In the genomic region with DNA sequence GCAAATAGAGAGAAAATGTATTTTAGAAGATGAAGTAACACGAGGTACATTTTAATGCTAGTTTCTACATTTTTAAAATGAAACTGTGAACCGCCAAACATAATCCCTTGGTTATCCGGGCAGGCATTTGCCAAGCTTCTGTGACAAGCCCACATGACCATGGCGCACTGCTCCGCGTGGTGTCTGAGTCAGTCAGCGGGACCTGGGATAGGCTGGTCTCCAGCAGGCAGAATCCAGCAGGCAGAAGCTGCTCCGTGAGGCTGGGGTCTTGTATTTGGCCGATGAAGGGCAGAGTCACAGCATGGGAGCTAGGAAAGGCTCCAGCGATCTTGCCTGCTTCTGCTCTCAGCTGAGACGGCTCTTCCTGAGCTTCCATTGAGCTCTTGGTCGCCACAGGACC, we compare ENCODE assay signal across 19 mouse cellular contexts. TPM values are rescaled to one million over a fixed set of nuclear protein-coding genes. Genes with fewer than 3 reads are reported as not detected.
DNase-seq lines count a peak whose midpoint lies in the region; ATAC-seq and TF ChIP-seq lines count a peak whose summit lies in the region.
"Had no signal": no experiment of that assay in that cellular context is flagged by ENCODE, and none has a peak within 500 bp of the region (broad histone marks: within the 10 kb centered on the region; RNA-seq: fewer than 3 reads in every experiment).

No protein-coding gene starts in this region.

- TF ChIP-seq POLR2A in brain, embryonic 14.5 days (IDR thresholded peaks at IDR 0.05; ENCODE audit: borderline replicate concordance, extremely low read depth, insufficient read depth, insufficient read length, poor library complexity, severe bottlenecking), result no peak

- intact Hi-C loops in left cerebral cortex, postnatal 4 days (cut with DNase I), result no loop called here
- intact Hi-C loops in left cerebral cortex, postnatal 36 days (cut with DNase I), result no loop called here

- ATAC-seq in megakaryocyte, adult 5-6 weeks (ENCODE audit: poor library complexity, severe bottlenecking), result no peak
- ATAC-seq: activated CD4-positive, CD25-positive, alpha-beta regulatory T cell, adult 4 months; forebrain, embryonic 13.5 days; forebrain, embryonic 15.5 days; forebrain, postnatal 0 days; Patski had no signal

- no peak for TF ChIP-seq CTCF in brain, embryonic 14.5 days (IDR thresholded peaks at IDR 0.05; ENCODE audit: borderline replicate concordance, extremely low read depth, insufficient read depth, insufficient read length)

- DNase-seq in left cerebral cortex, postnatal 4 days, result peak; percentile 24
- no peak for DNase-seq in left cerebral cortex, postnatal 36 days (ENCODE audit: low spot score in 2 of 2)
- peak; percentile 27 for DNase-seq in R1 (ENCODE audit: low read depth, low spot score)
- DNase-seq in brain, embryonic 14.5 days (ENCODE audit: low read depth), result peak; percentile 24
- DNase-seq in kidney, postnatal 10 days, result no peak
- DNase-seq: adrenal gland, adult 2 months; adrenal gland, postnatal 10 days; adrenal gland, postnatal 25 days; cerebellum, adult 11-12 months; cerebellum, adult 8-10 months; cerebellum, adult 9-11 months; cerebellum, postnatal 25 days; forebrain, postnatal 0 days had no signal

RNA-seq across cellular contexts. Expression of a gene that starts 41.0 kb away (rescaled TPM):
- 1 to 10 TPM; 1.3 to 1.5 TPM for total RNA-seq in left cerebral cortex, postnatal 4 days (2021)
- total RNA-seq in left cerebral cortex, postnatal 36 days (2021), result under 1 TPM; 0.69 to 0.91 TPM
- 0.75 and 1.1 TPM in 2 replicates for polyA plus RNA-seq in brain, embryonic 14.5 days (2012; rRNA removed)
- total RNA-seq in megakaryocyte, adult 5-6 weeks (2015), result not detected in 2 replicates
- not detected in 2 replicates for total RNA-seq in megakaryocyte, adult 5-6 weeks (2017)
- polyA plus RNA-seq: G1E had no signal

Comparison
In these comparisons a context has a peak if more than half of its experiments do, and no peak if none do; other contexts are left out.
1. DNase-seq: peak in left cerebral cortex, postnatal 4 days (single experiment), R1 (single experiment) and brain, embryonic 14.5 days (single experiment); none in left cerebral cortex, postnatal 36 days (0 of 2) and kidney, postnatal 10 days (single experiment).